Mouse (Mus musculus): ENCODE results near the gene Smok3c. TPM values are rescaled to one million over a fixed set of nuclear protein-coding genes. Genes with fewer than 3 reads are reported as not detected.

Gene Smok3c
- polyA plus RNA-seq, 1 experiment, result not detected

- peaks cover 1% of the 10 kb centered on the region; the same call in 1 of the 2 replicates for H3K4me1 ChIP-seq (ENCODE audit: control insufficient read depth, insufficient read depth, low read length)
- no peak for TF ChIP-seq POLR2A (IDR thresholded peaks at IDR 0.05; ENCODE audit: extremely low read depth, insufficient read depth, low read length)
- no peak for TF ChIP-seq CTCF (IDR thresholded peaks at IDR 0.05; ENCODE audit: extremely low read depth, insufficient read depth, low read length)
- no peak overlapping the region for H3K4me3 ChIP-seq (ENCODE audit: insufficient read depth, low read length)
- H3K27ac ChIP-seq (ENCODE audit: insufficient read depth, low read length), result no peak overlapping the region
These were observed 28.5 kb downstream of the Smok3c start for GRCm38 (mm10) chr5:138081446-138081845.

DNA sequence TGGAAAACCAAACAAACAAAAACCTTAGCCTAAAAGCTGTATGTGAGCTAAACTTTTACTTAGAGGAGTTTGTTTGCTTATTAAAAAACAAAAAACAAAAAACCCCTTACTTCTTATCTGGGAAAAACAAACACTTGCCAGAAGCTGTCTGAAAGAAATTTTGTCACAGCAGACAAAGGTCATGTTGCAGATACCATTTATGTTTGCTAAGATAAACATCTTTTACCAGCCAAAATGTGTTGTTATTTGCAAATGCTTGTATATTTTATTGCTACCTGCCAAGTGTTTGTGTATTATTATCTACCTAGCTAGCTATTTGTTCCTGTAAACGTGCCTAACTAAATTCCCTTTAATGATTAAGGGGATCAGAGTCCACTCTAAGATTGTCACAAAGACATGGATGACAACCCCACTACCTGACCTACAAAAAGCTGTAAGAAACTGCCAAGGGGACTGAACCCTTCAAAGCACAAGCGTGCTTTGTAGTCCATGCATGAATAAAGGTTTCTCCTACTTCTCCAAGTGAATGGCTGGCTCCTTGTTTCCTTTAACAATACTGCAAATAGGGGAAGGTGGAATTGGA is 30.4 kb downstream of the Smok3c start:
- H3K4me3 ChIP-seq (ENCODE audit: insufficient read depth, low read length), result no peak overlapping the region
- no peak overlapping the region for H3K27ac ChIP-seq (ENCODE audit: insufficient read depth, low read length)
- no peak for TF ChIP-seq CTCF (IDR thresholded peaks at IDR 0.05; ENCODE audit: extremely low read depth, insufficient read depth, low read length)
- TF ChIP-seq POLR2A (IDR thresholded peaks at IDR 0.05; ENCODE audit: extremely low read depth, insufficient read depth, low read length), result no peak
- H3K4me1 ChIP-seq (ENCODE audit: control insufficient read depth, insufficient read depth, low read length), result peaks cover 1% of the 10 kb centered on the region; the same call in 1 of the 2 replicates

GRCm38 (mm10) chr5:138083936-138084335 is 30.9 kb downstream of the Smok3c start:
- TF ChIP-seq POLR2A (IDR thresholded peaks at IDR 0.05; ENCODE audit: extremely low read depth, insufficient read depth, low read length) (no peak), CTCF (IDR thresholded peaks at IDR 0.05; ENCODE audit: extremely low read depth, insufficient read depth, low read length) (no peak)
- H3K27ac ChIP-seq (ENCODE audit: insufficient read depth, low read length), result no peak overlapping the region

GRCm38 (mm10) chr5:138084507-138084906 is 31.5 kb downstream of the Smok3c start:
- Histone ChIP-seq H3K27ac (ENCODE audit: insufficient read depth, low read length) (no peak overlapping the region), H3K4me1 (ENCODE audit: control insufficient read depth, insufficient read depth, low read length) (peaks cover 1% of the 10 kb centered on the region; the same call in 1 of the 2 replicates), H3K4me3 (ENCODE audit: insufficient read depth, low read length) (peak overlapping the region; percentile 87; the same call in 1 of the 2 replicates)
- TF ChIP-seq CTCF (IDR thresholded peaks at IDR 0.05; ENCODE audit: extremely low read depth, insufficient read depth, low read length), result no peak
- no peak for TF ChIP-seq POLR2A (IDR thresholded peaks at IDR 0.05; ENCODE audit: extremely low read depth, insufficient read depth, low read length)

More at GRCm38 (mm10) chr5:138083936-138084335, 30.9 kb downstream of the Smok3c start:
- no peak overlapping the region for H3K4me3 ChIP-seq (ENCODE audit: insufficient read depth, low read length)
- peaks cover 1% of the 10 kb centered on the region; the same call in 1 of the 2 replicates for H3K4me1 ChIP-seq (ENCODE audit: control insufficient read depth, insufficient read depth, low read length)

DNA sequence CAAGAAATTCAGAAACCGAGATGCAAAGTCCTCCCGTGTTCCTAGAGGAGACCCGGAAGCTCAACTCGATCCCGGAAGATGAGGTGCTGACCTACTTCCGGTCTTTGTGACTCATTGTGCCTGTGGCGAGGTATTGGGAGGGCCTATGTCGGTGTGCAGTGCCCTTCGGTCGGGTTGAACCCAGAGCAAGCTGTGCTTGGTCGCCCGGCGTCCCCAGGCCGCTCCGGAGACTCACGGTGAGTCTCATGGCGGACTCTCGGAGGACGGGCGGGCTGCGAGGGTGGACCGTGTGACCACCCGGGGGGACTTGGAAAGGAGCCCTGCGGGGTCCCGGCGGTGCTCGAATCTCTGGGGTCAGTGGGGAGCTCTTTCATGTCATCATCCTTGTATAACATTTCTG is 32.0 kb downstream of the Smok3c start, which contains the start of gene Zkscan1:
TSS of gene Zkscan1 (plus strand) at position 89 of the 400 bp plus-strand sequence.
- TF ChIP-seq CTCF (IDR thresholded peaks at IDR 0.05; ENCODE audit: extremely low read depth, insufficient read depth, low read length), result no peak
- peak; percentile 95 for TF ChIP-seq POLR2A (IDR thresholded peaks at IDR 0.05; ENCODE audit: extremely low read depth, insufficient read depth, low read length)
- Histone ChIP-seq H3K27ac (ENCODE audit: insufficient read depth, low read length) (peak within 1 kb of the TSS; percentile 64), H3K4me3 (ENCODE audit: insufficient read depth, low read length) (peak within 1 kb of the TSS; percentile 87), H3K4me1 (ENCODE audit: control insufficient read depth, insufficient read depth, low read length) (peaks cover 1% of the 10 kb centered on the region; the same call in 1 of the 2 replicates)

DNA sequence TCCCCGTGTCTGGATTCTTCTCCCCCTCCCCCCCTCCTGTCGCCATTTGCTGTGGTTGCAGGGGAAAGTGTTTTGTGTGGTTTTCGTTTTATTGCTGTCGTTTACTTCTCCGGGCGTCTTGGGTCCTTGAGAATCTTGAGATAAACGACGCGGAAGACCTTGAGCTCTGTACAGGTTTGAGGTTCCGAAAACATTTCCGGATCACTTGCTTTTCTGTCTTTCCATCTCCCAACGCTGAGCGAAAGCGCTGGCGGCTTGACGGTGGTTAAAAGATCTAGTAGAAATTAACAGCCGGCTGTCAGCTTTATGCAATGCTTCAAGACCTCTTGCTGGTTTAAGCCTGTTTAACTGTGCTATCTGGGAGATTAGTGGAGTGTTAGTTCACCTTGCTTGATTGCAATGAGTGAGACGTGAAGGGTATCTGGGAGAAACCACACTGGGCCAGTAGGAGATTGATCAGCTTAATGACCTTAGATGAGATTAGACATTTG is 32.5 kb downstream of the Smok3c start:
- Histone ChIP-seq H3K4me3 (ENCODE audit: insufficient read depth, low read length) (peak overlapping the region; percentile 87), H3K4me1 (ENCODE audit: control insufficient read depth, insufficient read depth, low read length) (peaks cover 1% of the 10 kb centered on the region; the same call in 1 of the 2 replicates), H3K27ac (ENCODE audit: insufficient read depth, low read length) (peak overlapping the region; percentile 64)
- TF ChIP-seq CTCF (IDR thresholded peaks at IDR 0.05; ENCODE audit: extremely low read depth, insufficient read depth, low read length) (no peak), POLR2A (IDR thresholded peaks at IDR 0.05; ENCODE audit: extremely low read depth, insufficient read depth, low read length) (no peak)

- Histone ChIP-seq H3K4me1 (ENCODE audit: control insufficient read depth, insufficient read depth, low read length) (peaks cover 1% of the 10 kb centered on the region; the same call in 1 of the 2 replicates), H3K27ac (ENCODE audit: insufficient read depth, low read length) (no peak overlapping the region), H3K4me3 (ENCODE audit: insufficient read depth, low read length) (no peak overlapping the region)
- TF ChIP-seq CTCF (IDR thresholded peaks at IDR 0.05; ENCODE audit: extremely low read depth, insufficient read depth, low read length) (no peak), POLR2A (IDR thresholded peaks at IDR 0.05; ENCODE audit: extremely low read depth, insufficient read depth, low read length) (no peak)
These were observed 33.8 kb downstream of the Smok3c start for GRCm38 (mm10) chr5:138086842-138087241.

- Histone ChIP-seq H3K27ac (ENCODE audit: insufficient read depth, low read length) (no peak overlapping the region), H3K4me3 (ENCODE audit: insufficient read depth, low read length) (no peak overlapping the region), H3K4me1 (ENCODE audit: control insufficient read depth, insufficient read depth, low read length) (peaks cover 1% of the 10 kb centered on the region; the same call in 1 of the 2 replicates)
- no peak for TF ChIP-seq CTCF (IDR thresholded peaks at IDR 0.05; ENCODE audit: extremely low read depth, insufficient read depth, low read length)
- no peak for TF ChIP-seq POLR2A (IDR thresholded peaks at IDR 0.05; ENCODE audit: extremely low read depth, insufficient read depth, low read length)
These were observed 35.4 kb downstream of the Smok3c start for GRCm38 (mm10) chr5:138088366-138088765.

DNA sequence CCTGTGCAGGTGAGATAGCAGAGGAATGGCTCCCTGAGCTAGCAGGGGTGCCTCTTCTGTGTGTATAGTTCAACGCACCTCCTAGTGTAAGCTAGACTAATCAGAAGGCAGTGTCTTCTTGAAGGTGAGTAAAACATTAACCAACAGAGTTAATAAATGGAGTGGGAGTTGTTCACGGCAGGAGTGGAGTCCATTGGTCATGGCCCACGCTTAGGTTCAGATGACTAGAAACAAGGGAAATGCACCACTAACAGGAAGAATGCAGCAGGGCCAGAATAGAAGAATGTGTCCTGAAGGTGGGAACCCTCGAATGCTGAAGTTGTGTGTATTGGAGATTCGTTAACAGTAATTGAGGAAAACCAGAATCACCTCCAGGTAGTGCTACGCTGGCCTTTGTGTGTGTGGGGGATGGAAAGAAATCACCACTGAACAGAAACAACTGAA is 36.1 kb downstream of the Smok3c start:
- H3K27ac ChIP-seq (ENCODE audit: insufficient read depth, low read length), result no peak overlapping the region
- TF ChIP-seq POLR2A (IDR thresholded peaks at IDR 0.05; ENCODE audit: extremely low read depth, insufficient read depth, low read length), result no peak
- TF ChIP-seq CTCF (IDR thresholded peaks at IDR 0.05; ENCODE audit: extremely low read depth, insufficient read depth, low read length), result no peak
- no peak overlapping the region for H3K4me3 ChIP-seq (ENCODE audit: insufficient read depth, low read length)
- peaks cover 1% of the 10 kb centered on the region; the same call in 1 of the 2 replicates for H3K4me1 ChIP-seq (ENCODE audit: control insufficient read depth, insufficient read depth, low read length)

DNA sequence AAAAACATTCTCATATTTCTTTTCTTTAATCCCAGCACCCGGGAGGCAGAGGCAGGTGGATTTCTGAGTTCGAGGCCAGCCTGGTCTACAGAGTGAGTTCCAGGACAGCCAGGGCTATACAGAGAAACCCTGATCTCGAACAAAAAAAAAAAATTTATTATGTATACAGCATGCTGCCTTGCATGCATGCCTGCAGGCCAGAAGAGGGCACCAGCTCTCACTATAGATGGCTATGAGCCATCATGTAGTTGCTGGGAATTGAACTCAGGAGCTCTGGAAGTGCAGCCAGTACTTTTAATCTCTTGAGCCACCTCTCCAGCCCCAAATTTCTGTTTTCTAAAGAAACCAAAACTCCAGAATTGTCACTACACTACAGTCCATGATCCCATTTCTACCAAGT is 37.3 kb downstream of the Smok3c start:
- TF ChIP-seq POLR2A (IDR thresholded peaks at IDR 0.05; ENCODE audit: extremely low read depth, insufficient read depth, low read length) (no peak), CTCF (IDR thresholded peaks at IDR 0.05; ENCODE audit: extremely low read depth, insufficient read depth, low read length) (0 out of 2 replicates have a peak, but pooled peaks have one; percentile 13)
- H3K4me1 ChIP-seq (ENCODE audit: control insufficient read depth, insufficient read depth, low read length), result peaks cover 1% of the 10 kb centered on the region; the same call in 1 of the 2 replicates

More for the DNA sequence above, 37.3 kb downstream of the Smok3c start:
- Histone ChIP-seq H3K27ac (ENCODE audit: insufficient read depth, low read length) (no peak overlapping the region), H3K4me3 (ENCODE audit: insufficient read depth, low read length) (no peak overlapping the region)
